Mouse (Mus musculus) adipocyte (in vitro differentiated cells): ENCODE data around the gene Snca.
A peak's percentile ranks its signal among the peaks of the same experiment; 100 is the strongest.
"Not testable (repeated sequence)": the region's sequence is repeated elsewhere in the genome, so short reads cannot be mapped to it uniquely, and the experiment has no call there.

Experiments used
- DNase-seq: peaks from one replicate; pipeline ENCODE4 v3.0.0-alpha.2; 2016; ENCODE audit warnings: low spot score

Gene Snca

DNA sequence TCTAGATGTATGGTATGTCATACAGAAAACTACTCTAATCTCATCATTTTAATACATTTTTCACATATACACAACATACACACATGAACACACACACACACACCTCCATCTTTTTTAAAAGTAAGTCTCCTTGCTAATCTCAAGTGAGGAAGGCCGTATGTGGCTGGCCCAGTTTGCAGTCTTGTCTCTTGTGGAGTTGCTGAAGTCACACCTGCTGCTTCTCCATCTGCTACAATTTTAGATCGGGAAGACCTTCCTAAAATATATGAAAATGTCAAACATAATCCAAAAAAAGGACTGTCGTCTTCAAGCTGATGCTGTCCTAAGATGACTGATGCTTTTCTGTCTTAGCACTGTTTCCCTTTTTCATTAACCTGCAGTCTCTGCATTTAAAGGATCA lies 112.1 kb downstream of the Snca start:
- DNase-seq: no peak

DNA sequence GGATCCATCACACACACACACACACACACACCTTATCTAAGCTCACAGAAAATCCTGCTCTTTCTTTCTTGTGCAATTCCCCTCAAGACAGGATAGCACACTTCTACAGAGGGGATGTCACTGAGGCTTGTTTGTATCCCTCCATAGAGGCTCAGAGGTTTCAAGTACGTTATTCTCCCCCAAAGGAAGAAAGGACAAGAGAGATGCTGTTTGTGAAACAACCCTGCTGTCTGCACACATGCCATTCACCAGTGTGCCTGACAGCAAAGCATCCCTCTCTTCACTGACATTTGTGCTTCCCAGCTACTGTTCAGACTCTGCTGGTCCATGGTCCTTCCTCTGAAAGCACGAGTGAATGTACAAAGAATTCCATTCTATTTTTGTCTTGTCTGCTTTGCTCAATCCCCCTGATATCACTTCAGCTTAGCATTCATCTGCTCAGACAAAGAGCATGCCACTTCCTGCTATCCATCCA lies 119.6 kb downstream of the Snca start:
- no peak for DNase-seq

DNA sequence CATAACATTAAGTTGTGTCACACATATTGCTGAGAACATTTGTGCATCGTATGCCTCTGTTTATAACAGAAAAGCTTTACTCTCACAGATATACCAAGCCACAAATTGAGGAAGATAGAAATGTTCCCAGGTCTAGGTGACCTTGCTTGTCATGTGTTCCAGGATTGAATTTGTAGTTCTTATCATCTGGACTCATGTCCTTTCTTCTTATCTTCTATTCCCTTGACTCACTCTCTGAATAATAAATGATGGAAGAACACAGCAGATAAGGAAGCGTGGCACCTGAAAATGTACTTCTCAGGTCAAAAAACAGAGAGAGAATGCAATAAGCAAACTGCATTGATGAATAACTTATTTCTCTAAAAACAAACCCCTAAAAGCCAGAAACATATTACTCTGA lies 131.6 kb downstream of the Snca start:
- DNase-seq: no peak

DNA sequence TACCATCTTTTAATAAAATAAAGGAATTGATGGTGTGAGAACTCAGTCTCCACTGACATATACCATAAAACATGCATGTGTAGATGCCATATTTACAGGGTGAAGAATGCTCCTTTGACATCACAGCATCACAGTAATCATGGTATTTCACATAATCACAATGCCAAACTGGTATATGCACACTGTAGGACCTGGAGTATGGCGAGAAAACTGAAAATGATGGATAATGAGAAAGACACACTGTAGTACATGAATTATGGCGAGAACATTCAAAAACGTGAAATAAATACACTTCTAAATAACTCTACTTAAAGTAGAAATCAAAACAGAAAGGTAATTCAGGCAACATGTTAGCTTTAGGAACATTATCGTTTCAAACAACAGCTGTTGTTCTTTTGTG lies 142.6 kb downstream of the Snca start:
- not testable (repeated sequence) for DNase-seq

DNA sequence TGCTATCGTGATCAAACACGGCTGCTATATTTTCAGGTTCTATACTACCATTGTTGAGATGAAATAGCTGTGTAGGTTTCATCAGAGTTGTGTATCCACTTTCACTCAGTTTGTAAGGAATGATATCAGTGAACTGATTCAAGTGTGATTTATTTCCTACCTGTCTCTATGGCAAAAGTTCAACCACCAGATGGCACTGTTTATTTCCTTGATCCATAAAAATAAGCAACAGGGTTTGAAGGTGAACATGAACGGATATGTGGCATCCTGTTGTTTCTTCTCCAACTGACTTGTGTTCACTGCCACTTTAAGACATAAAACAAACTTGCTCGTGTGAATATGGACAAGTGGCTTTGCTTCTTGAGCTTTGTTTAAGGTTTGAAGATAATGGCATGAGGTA lies 147.4 kb downstream of the Snca start:
- peak; percentile 5 for DNase-seq
